Comparison of ENCODE assay signal across 26 mouse cellular contexts in the genomic region with DNA sequence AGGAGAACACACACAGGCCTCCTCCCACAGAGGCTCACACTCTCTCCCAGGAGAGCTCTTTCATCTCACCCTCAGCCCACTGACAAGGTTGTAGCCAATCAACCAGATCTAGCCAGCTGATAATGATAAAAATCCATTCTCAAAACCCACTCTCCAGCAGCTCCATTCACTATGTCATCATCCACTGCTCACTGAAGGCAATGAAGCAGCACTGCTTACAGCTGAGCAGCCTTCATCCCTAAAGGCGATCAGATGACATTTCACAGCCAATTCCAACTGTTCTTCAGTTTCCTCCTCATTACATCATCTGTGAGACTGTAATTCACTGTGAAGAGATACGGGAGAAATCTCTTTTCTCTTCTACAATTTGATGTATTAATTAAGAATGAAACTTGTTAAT.
"Had no signal": no experiment of that assay in that cellular context is flagged by ENCODE, and none has a peak within 500 bp of the region (broad histone marks: within the 10 kb centered on the region; RNA-seq: fewer than 3 reads in every experiment).

No protein-coding gene starts in this region.

- H3K27ac ChIP-seq: gastrocnemius, adult 2 months; heart, adult 2 months; hindbrain, embryonic 10.5 days; hindbrain, embryonic 12.5 days; hindbrain, embryonic 14.5 days; intestine, embryonic 15.5 days; kidney, embryonic 15.5 days; kidney, postnatal 0 days; limb, embryonic 13.5 days; limb, embryonic 15.5 days; liver, embryonic 12.5 days; liver, embryonic 14.5 days had no signal

- H3K9ac ChIP-seq: heart, embryonic 12.5 days; hindbrain, embryonic 12.5 days; hindbrain, embryonic 14.5 days; intestine, embryonic 15.5 days; kidney, embryonic 15.5 days; limb, embryonic 13.5 days; limb, embryonic 15.5 days; liver, embryonic 12.5 days; liver, embryonic 14.5 days had no signal

- H3K4me1 ChIP-seq: heart, embryonic 12.5 days; hindbrain, embryonic 10.5 days; hindbrain, embryonic 12.5 days; intestine, embryonic 15.5 days; kidney, embryonic 15.5 days; limb, embryonic 13.5 days; limb, embryonic 15.5 days; liver, embryonic 12.5 days had no signal

- H3K9me3 ChIP-seq: heart, embryonic 12.5 days; hindbrain, embryonic 10.5 days; hindbrain, embryonic 12.5 days; intestine, embryonic 15.5 days; kidney, embryonic 15.5 days; limb, embryonic 13.5 days; limb, embryonic 15.5 days; liver, embryonic 12.5 days had no signal

- H3K4me3 ChIP-seq: gastrocnemius, adult 2 months; heart, adult 2 months; heart, embryonic 12.5 days; hindbrain, embryonic 10.5 days; hindbrain, embryonic 12.5 days; intestine, embryonic 15.5 days; kidney, embryonic 15.5 days; limb, embryonic 13.5 days; limb, embryonic 15.5 days; liver, embryonic 12.5 days had no signal

- H3K4me2 ChIP-seq: heart, embryonic 12.5 days; hindbrain, embryonic 12.5 days; hindbrain, embryonic 14.5 days; intestine, embryonic 15.5 days; kidney, embryonic 15.5 days; limb, embryonic 13.5 days; limb, embryonic 15.5 days; liver, embryonic 12.5 days had no signal

- H3K27me3 ChIP-seq: heart, embryonic 12.5 days; hindbrain, embryonic 12.5 days; intestine, embryonic 15.5 days; kidney, embryonic 15.5 days; limb, embryonic 13.5 days; limb, embryonic 15.5 days; liver, embryonic 12.5 days had no signal

- ATAC-seq: inflammation-experienced regulatory T-cells, adult 6 months; intestine, embryonic 15.5 days; intestine, postnatal 0 days; liver, embryonic 12.5 days had no signal

- DNase-seq: gastrocnemius, adult 2 months; gastrocnemius, postnatal 10 days; gastrocnemius, postnatal 25 days; heart, adult 2 months; heart, postnatal 10 days; heart, postnatal 4 days; kidney, adult 18-20 months; kidney, adult 8-10 months; kidney, postnatal 14 days; kidney, postnatal 36 days; layer of hippocampus, adult 9-11 months; layer of hippocampus, postnatal 36 days; left cerebral cortex, postnatal 4 days had no signal
